Mouse (Mus musculus) midbrain, embryonic 13.5 days (tissue): Measurements from ENCODE around the gene Wbp1. TPM values are rescaled to one million over a fixed set of nuclear protein-coding genes. Genes with fewer than 3 reads are reported as not detected.
A peak's percentile ranks its signal among the peaks of the same experiment; 100 is the strongest.

Experiments used
- ATAC-seq: fragments of 200-750 bp; cut with Nextera tagmentation; 2 replicates; pipeline ENCODE4 v1.8.0; 2017; ENCODE audit warnings: mild to moderate bottlenecking, moderate TSS enrichment, moderate library complexity
- H3K27ac ChIP-seq: fragments of 300-500 bp; sonication (generic); 2 replicates; pipeline ENCODE4 v1.5.1; 2015; ENCODE audit warnings: inconsistent platforms, mild to moderate bottlenecking, moderate library complexity
- H3K27me3 ChIP-seq: fragments of 300-500 bp; sonication (generic); 2 replicates; pipeline ENCODE4 v1.6.1; 2015; ENCODE audit warnings: mild to moderate bottlenecking, inconsistent platforms
- H3K36me3 ChIP-seq: fragments of 300-500 bp; sonication (generic); 2 replicates; pipeline ENCODE4 v1.6.1; 2015; ENCODE audit warnings: mild to moderate bottlenecking, inconsistent platforms
- H3K4me1 ChIP-seq: fragments of 300-500 bp; sonication (generic); replicated peaks from 2 replicates; pipeline ENCODE4 v1.6.1; 2015; ENCODE audit warnings: inconsistent platforms
- H3K4me2 ChIP-seq: fragments of 300-500 bp; sonication (generic); replicated peaks from 2 replicates; pipeline ENCODE4 v1.6.1; 2015; ENCODE audit warnings: moderate library complexity, mild to moderate bottlenecking, inconsistent platforms
- H3K4me3 ChIP-seq: fragments of 300-500 bp; sonication (generic); replicated peaks from 2 replicates; pipeline ENCODE4 v1.5.1; 2015; ENCODE audit warnings: mild to moderate bottlenecking, inconsistent platforms
- H3K9ac ChIP-seq: fragments of 300-500 bp; sonication (generic); replicated peaks from 2 replicates; pipeline ENCODE4 v1.6.1; 2015; ENCODE audit warnings: mild to moderate bottlenecking, inconsistent platforms
- H3K9me3 ChIP-seq: fragments of 300-500 bp; sonication (generic); 2 replicates; pipeline ENCODE4 v1.6.1; 2016; ENCODE audit warnings: mild to moderate bottlenecking, inconsistent platforms
- WGBS: fragments of 180-500 bp; shearing (Covaris S2); methylation state at CpG from one replicate; pipeline ENCODE4 v1.1.7; 2015; 5-methylcytosine and 5-hydroxymethylcytosine counted together
- polyA plus RNA-seq: library from polyadenylated mRNA; unstranded; fragments of >200 nt; fragmentation: Nextera tagmentation; extraction: Ambion mirVana; gene quantifications from 2 replicates; pipeline ENCODE4 v1.2.1, GENCODE M21; 2015

Wbp1 gene
- polyA plus RNA-seq, 1 experiment from 2014 or later = 253 TPM

- Histone ChIP-seq H3K9me3 (no peaks in the 10 kb centered on the region), H3K4me1 (peaks cover 11% of the 10 kb centered on the region), H3K36me3 (no peaks in the 10 kb centered on the region), H3K9ac (no peak overlapping the region), H3K4me3 (peak overlapping the region; percentile 16; the same call in 1 of the 2 replicates), H3K27me3 (peaks cover 94% of the 10 kb centered on the region), H3K27ac (no peak overlapping the region), H3K4me2 (peak overlapping the region; percentile 27)
- 3% methylated on average over 9 of the region's 9 CpGs for WGBS
- ATAC-seq = no peak
Observed at GRCm38 (mm10) chr6:83087926-83088260, 33.5 kb downstream of the Wbp1 start.

DNA sequence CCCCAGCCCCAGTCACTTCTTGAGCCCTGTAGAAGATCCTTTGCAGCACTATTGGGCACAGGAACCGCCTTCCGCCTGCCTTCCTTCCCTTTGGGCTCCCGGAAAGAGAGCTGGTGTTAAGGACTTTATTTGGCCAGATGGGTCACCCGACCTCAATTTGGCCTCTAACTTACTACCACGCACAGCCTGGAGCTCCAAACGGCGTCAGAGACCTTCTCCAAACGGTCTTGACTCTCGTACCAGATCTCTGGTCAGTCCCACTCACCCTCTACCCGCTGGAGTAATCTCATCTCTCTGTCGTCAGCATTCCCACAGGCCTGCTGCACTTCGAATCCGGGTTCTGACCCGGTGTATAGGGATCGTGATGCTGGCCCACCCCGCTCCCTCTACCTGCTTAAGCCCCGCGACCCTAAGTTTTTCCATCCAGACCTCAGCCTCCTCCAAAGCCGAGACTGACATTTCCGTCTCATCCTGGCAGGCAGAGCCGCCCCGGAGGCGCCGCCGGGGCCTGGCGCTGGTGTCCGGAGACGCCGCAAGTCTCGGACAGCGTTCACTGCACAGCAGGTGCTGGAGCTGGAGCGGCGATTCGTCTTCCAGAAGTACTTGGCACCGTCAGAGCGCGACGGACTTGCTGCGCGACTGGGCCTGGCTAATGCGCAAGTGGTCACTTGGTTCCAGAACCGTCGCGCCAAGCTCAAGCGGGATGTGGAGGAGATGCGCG is 34.0 kb downstream of the Wbp1 start:
- Histone ChIP-seq H3K36me3 (peaks cover under 1% of the 10 kb centered on the region; the same call in 1 of the 2 replicates), H3K4me1 (peaks cover 11% of the 10 kb centered on the region), H3K27ac (no peak overlapping the region), H3K9ac (no peak overlapping the region), H3K4me2 (peak overlapping the region; percentile 27), H3K4me3 (peak overlapping the region; percentile 16), H3K27me3 (peaks cover 94% of the 10 kb centered on the region), H3K9me3 (no peaks in the 10 kb centered on the region)
- no peak for ATAC-seq
- under 1% methylated on average over 47 of the region's 47 CpGs for WGBS

DNA sequence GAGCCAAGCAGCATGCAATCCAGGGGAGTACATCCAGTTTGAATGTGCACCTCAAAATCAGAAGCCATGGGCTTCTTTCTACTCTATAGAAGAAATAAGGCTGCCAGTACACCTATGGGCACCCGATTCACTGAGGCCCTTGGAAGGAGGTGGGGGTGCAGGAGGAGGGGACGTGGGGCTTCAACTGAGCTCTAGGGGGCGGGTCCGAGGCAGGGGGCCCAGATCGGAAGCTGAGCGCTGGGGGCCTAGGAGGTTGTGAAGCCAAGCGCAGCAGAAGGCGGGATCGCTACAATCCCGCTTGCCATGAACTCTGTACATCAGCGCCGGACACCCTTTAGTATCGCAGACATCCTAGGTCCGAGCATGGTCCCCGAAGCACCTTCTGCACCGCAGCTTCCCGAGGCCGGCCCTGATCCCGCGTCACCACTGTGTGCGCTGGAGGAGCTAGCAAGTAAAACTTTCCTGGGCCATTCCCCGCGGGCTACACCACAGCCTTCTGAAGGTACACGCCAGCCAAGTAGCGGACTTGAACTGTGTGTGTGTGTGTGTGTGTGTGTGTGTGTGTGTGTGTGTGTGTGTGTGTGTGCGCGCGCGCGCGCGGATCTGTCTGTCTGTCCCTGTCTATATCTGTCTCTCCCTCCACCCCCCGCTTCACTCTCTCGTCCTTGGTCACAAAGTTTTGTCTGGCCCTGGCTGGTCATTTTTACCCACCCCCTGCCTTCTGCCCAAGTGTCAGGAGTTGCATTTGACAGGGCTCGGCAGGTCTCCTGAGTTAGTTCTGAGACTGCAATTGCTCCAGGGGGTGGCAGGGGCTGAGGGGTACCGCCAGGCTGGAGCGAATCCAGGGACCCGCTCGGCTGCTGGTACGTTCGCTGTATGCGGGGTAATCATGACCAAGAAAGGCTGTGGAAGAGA is 35.0 kb downstream of the Wbp1 start, which contains the start of gene Lbx2:
Gene Lbx2 (plus strand): TSS at position 247 of the 915 bp plus-strand sequence.
- H3K9me3 ChIP-seq = no peaks in the 10 kb centered on the region
- H3K4me3 ChIP-seq = peak within 1 kb of the TSS; percentile 16; the same call in 1 of the 2 replicates
- H3K36me3 ChIP-seq = peaks cover 9% of the 10 kb centered on the region
- WGBS = 3% methylated on average over 42 of the region's 42 CpGs
- H3K4me1 ChIP-seq = peaks cover 11% of the 10 kb centered on the region
- H3K27ac ChIP-seq = no peak within 1 kb of the TSS
- peaks cover 94% of the 10 kb centered on the region for H3K27me3 ChIP-seq
- no peak for ATAC-seq
- no peak within 1 kb of the TSS for H3K9ac ChIP-seq
- no peak within 1 kb of the TSS for H3K4me2 ChIP-seq

DNA sequence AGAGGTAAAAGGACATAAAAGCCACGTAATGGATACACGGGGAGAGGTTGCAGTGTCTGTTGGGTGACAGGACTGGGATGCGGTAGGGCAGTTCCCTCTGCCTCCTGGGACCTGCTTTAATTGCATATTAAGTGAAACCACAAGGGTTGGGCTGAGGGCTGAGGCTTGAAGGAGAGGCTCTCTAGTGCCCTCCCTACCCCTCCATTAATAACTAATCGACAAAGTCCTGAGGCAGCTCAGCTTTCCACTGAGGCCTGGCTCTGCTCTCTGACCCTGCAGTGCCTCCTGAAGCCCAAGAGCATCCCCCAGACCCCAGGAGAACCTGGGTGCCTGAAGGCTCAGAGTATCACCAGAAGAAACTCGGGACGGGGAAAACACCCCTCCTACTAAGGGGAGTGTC is 36.9 kb downstream of the Wbp1 start:
- H3K4me3 ChIP-seq = no peak overlapping the region
- no peak overlapping the region for H3K9ac ChIP-seq
- H3K36me3 ChIP-seq = peaks cover 23% of the 10 kb centered on the region
- no peak; the same call in 1 of the 2 replicates for ATAC-seq
- WGBS = 2% methylated on average over 6 of the region's 6 CpGs
- H3K4me2 ChIP-seq = no peak overlapping the region
- H3K27me3 ChIP-seq = peaks cover 77% of the 10 kb centered on the region
- peaks cover 20% of the 10 kb centered on the region for H3K4me1 ChIP-seq
- H3K27ac ChIP-seq = no peak overlapping the region
- H3K9me3 ChIP-seq = no peaks in the 10 kb centered on the region

DNA sequence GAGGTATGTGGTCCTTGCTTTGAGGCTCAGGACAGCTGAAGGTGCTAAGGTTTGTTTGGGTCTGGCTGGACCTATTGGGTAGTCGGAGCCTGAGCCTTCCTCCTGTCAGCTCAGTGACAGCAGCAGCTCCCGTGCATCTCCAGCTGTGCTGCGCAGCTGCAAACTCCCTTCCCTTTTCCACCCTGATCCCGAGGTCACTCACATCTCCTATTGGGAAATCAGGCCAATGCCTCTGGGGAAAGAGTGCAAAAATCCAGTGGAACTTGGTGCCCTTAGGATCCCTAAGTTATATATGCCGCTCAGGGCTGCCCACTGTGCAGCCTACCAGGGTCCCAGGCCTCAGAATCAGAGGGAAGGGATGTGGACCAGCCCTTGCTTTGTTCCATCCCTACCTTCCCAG is 37.9 kb downstream of the Wbp1 start:
- Histone ChIP-seq H3K4me3 (no peak overlapping the region), H3K9ac (no peak overlapping the region), H3K4me2 (no peak overlapping the region), H3K9me3 (no peaks in the 10 kb centered on the region), H3K4me1 (peaks cover 28% of the 10 kb centered on the region), H3K27me3 (peaks cover 68% of the 10 kb centered on the region), H3K36me3 (peaks cover 23% of the 10 kb centered on the region), H3K27ac (no peak overlapping the region)
- WGBS = 5% methylated on average over 5 of the region's 5 CpGs
- ATAC-seq = no peak

- Histone ChIP-seq H3K9ac (no peak overlapping the region), H3K4me1 (peaks cover 25% of the 10 kb centered on the region), H3K27ac (no peak overlapping the region), H3K36me3 (peaks cover 23% of the 10 kb centered on the region), H3K4me3 (no peak overlapping the region), H3K4me2 (no peak overlapping the region), H3K27me3 (peaks cover 54% of the 10 kb centered on the region), H3K9me3 (no peaks in the 10 kb centered on the region)
- ATAC-seq = no peak
- 96% methylated on average over 5 of the region's 5 CpGs for WGBS
Observed at GRCm38 (mm10) chr6:83080210-83080609, 41.1 kb downstream of the Wbp1 start.

- H3K27me3 ChIP-seq = peaks cover 54% of the 10 kb centered on the region
- no peaks in the 10 kb centered on the region for H3K9me3 ChIP-seq
- peak overlapping the region; percentile 82 for H3K4me2 ChIP-seq
- peak overlapping the region; percentile 72 for H3K4me3 ChIP-seq
- peak overlapping the region; percentile 91 for H3K27ac ChIP-seq
- H3K9ac ChIP-seq = peak overlapping the region; percentile 77
- under 1% methylated on average over 46 of the region's 46 CpGs for WGBS
- peak; percentile 92 for ATAC-seq
- H3K4me1 ChIP-seq = peaks cover 25% of the 10 kb centered on the region
- H3K36me3 ChIP-seq = peaks cover 23% of the 10 kb centered on the region
Observed at GRCm38 (mm10) chr6:83078324-83078858, 43.0 kb downstream of the Wbp1 start.

DNA sequence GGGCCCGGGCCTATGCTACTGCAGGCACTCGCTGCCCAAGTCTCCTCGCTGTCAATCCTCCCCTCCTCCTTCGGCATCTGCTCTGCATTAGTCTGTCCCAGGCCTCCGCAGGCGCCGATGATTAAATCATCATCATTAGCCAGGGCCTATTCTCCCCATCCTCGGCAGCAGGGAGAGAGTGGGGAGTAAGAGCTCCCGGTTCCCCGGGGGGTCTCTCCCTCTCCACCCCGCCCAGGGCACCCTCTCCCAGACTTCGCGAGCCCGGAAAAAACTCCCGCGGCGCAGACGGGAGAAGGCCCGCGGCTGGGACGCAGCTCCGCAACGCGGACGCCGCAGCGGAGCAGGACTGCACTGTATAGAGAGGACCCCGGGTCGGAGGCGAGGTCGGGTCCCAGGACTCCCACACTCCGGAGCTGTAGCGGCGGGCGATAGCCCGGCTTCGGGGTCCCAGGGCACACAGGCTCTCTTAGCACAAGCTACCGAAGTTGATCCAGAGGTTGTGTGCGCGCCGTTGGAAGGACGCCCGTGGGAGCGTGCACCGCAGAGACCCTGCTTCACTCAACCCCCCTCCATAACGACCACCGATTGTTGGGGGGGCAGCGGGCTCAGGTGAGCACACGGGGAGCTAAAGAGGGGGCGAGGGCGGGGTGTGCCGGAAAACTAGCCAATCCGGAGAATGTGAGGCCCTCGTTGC is 43.6 kb downstream of the Wbp1 start, which contains the start of gene Pcgf1:
Gene Pcgf1 (plus strand): TSS at position 240 of the 694 bp plus-strand sequence.
- H3K4me2 ChIP-seq = peak within 1 kb of the TSS; percentile 88
- under 1% methylated on average over 54 of the region's 54 CpGs for WGBS
- peak within 1 kb of the TSS; percentile 91 for H3K27ac ChIP-seq
- H3K4me3 ChIP-seq = peak within 1 kb of the TSS; percentile 72
- no peaks in the 10 kb centered on the region for H3K9me3 ChIP-seq
- peaks cover 23% of the 10 kb centered on the region for H3K36me3 ChIP-seq
- H3K27me3 ChIP-seq = peaks cover 54% of the 10 kb centered on the region
- H3K9ac ChIP-seq = peak within 1 kb of the TSS; percentile 77
- peaks cover 25% of the 10 kb centered on the region for H3K4me1 ChIP-seq
- peak; percentile 87 for ATAC-seq

- no peak for ATAC-seq
Observed at GRCm38 (mm10) chr6:83074979-83075378, 46.4 kb downstream of the Wbp1 start.

GRCm38 (mm10) chr6:83071220-83071619 is 50.1 kb downstream of the Wbp1 start:
- Histone ChIP-seq H3K27me3 (peaks cover 100% of the 10 kb centered on the region), H3K4me2 (no peak overlapping the region), H3K9ac (no peak overlapping the region), H3K4me1 (peaks cover 25% of the 10 kb centered on the region), H3K4me3 (peak overlapping the region; percentile 8; the same call in 1 of the 2 replicates), H3K36me3 (no peaks in the 10 kb centered on the region), H3K27ac (no peak overlapping the region), H3K9me3 (no peaks in the 10 kb centered on the region)
- 0 out of 2 replicates have a peak, but pooled peaks have one; percentile 49 for ATAC-seq
- under 1% methylated on average over 20 of the region's 24 CpGs for WGBS

More at GRCm38 (mm10) chr6:83074979-83075378, 46.4 kb downstream of the Wbp1 start:
- H3K4me1 ChIP-seq = peaks cover 33% of the 10 kb centered on the region
- no peak overlapping the region for H3K4me2 ChIP-seq
- no peaks in the 10 kb centered on the region for H3K9me3 ChIP-seq
- H3K27me3 ChIP-seq = peaks cover 72% of the 10 kb centered on the region
- 12% methylated on average over 2 of the region's 2 CpGs for WGBS
- 0 out of 2 replicates have a peak, but pooled peaks cover under 1% of the 10 kb centered on the region for H3K36me3 ChIP-seq
- no peak overlapping the region for H3K27ac ChIP-seq
- H3K9ac ChIP-seq = no peak overlapping the region
- no peak overlapping the region for H3K4me3 ChIP-seq
